Mouse (Mus musculus): Measurements from ENCODE around the gene Ntrk2.
A peak's percentile ranks its signal among the peaks of the same experiment; 100 is the strongest.

Gene Ntrk2

GRCm38 (mm10) chr13:58964701-58965359, 158.5 kb downstream of the Ntrk2 start:
- no peak for DNase-seq (ENCODE audit: low read depth in 2 of 2, low spot score in 2 of 2)

- DNase-seq (ENCODE audit: low read depth in 2 of 2, low spot score in 2 of 2), result no peak
Observed at GRCm38 (mm10) chr13:58965826-58966225, 159.5 kb downstream of the Ntrk2 start.

GRCm38 (mm10) chr13:58966466-58966865, 160.1 kb downstream of the Ntrk2 start:
- no peak for DNase-seq (ENCODE audit: low read depth in 2 of 2, low spot score in 2 of 2)

DNA sequence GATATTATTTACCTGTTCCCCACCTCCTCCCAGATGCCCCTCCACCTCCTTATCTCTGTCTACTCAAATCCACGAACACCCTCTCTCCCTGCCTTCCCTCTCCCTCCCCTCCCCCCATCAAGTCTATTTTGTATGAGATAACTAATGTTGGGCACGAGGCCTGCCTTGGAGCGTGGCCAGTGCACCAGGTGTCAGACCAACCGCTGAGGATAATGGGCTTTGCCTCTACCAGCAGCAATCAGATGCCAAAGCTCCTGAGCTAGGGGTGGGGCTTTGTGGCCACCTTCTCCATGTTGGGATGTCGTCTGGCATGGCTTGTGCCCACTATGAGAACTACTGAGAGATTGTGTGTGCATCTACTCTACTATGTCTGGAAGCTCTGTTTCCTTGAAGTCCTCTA, 161.8 kb downstream of the Ntrk2 start:
- no peak for DNase-seq (ENCODE audit: low read depth in 2 of 2, low spot score in 2 of 2)

GRCm38 (mm10) chr13:58971449-58971903, 165.1 kb downstream of the Ntrk2 start:
- DNase-seq (ENCODE audit: low read depth in 2 of 2, low spot score in 2 of 2), result no peak

- no peak for DNase-seq (ENCODE audit: low read depth in 2 of 2, low spot score in 2 of 2)
Observed at GRCm38 (mm10) chr13:58972511-58972910, 166.1 kb downstream of the Ntrk2 start.

DNA sequence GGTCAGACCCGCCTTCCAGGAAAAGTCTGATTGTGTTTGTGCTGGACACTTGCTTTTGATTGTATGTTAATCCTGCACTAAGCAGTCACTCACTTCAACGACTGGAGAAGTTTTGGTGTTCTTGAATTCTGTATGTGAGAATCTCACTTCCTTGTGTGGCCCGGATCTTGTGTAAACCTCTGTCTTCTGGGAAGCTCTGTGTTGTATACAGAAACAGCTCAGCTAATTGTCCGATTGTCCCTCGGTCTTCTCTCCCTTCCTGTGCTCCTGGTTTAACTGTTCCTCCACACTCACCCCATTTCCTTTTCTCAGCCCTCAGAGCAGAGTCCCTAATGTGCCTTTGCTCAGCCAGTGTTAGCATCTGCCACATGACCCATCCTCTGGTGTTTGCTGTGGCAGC, 190.1 kb downstream of the Ntrk2 start:
- DNase-seq (ENCODE audit: low read depth in 2 of 2, low spot score in 2 of 2), result no peak

DNA sequence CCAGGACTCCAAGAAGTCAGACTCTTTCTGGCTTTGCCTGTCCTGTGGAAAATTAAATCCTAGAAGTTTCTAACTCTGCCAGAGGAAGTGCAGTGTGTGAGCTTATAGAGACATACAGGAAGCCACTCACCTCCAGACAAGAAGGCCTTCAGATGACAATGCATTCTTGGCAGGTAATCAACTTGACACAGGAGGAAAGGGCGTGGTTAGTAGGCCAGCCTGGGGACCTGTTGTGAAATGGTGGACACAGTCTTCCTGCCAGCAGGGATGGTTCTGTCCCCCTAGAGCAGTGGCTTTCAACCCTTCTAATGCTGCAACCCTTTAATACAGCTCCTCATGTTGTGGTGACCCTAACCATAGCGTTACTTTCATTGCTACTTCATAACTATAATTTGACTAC, 191.4 kb downstream of the Ntrk2 start:
- no peak for DNase-seq (ENCODE audit: low read depth in 2 of 2, low spot score in 2 of 2)

DNA sequence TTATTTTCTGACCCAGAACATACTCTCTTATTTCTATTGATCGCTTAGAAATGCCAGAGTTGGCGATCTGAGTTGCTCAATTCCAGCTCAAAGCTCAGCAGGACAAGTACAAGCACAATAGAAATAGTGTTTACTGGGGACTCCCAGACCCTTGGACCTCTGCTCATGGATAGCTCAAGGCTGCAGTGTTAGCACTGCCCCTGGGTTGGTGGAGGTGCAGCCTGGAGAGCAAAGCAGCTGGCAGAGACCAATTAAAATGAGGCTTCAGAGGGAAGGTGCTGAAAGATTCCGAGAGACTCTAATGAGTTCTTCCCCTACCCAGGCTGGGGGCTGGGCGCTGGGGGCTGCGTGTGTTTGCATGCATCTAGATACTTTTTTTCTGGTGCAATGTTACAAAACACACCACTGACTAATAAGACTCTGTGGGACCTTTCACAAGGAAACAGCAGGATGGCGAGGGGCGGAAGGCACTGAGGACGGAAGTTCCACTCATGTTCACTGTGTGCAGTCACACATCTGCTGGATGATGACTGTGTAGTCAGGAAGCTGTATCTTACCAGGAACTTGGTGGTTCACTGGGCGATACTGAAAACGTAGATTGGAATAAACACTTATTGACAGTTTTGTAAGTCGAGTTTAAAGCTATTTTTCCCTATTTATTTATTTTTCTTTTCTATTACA, 193.1 kb downstream of the Ntrk2 start:
- DNase-seq (ENCODE audit: low read depth in 2 of 2, low spot score in 2 of 2), result no peak

- DNase-seq (ENCODE audit: low read depth in 2 of 2, low spot score in 2 of 2), result no peak
Observed at GRCm38 (mm10) chr13:59002943-59003806, 196.8 kb downstream of the Ntrk2 start.

- no peak for DNase-seq (ENCODE audit: low read depth in 2 of 2, low spot score in 2 of 2)
Observed at GRCm38 (mm10) chr13:59003807-59004173, 197.4 kb downstream of the Ntrk2 start.

DNA sequence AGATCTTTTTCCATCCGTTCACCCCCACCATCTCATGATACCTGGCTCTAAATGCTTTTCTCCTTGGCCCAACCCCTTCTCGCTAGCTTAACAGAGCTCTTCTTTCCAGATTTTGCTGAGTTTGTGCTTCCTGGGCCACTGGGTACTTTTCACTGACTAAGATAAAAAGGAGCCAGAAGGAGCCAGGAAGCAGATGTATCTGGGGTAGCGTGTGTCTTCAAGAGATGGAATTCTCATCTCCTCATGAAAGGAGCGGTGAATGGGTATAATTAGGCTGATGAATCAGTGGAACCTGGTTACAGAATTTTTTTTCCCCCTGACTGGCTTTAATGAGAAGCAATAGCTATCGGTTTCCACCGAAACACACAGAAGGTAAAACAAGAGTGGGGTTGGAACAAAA, 198.2 kb downstream of the Ntrk2 start:
- DNase-seq (ENCODE audit: low read depth in 2 of 2, low spot score in 2 of 2), result no peak

- DNase-seq (ENCODE audit: low read depth in 2 of 2, low spot score in 2 of 2), result no peak
Observed at GRCm38 (mm10) chr13:59009855-59010254, 203.5 kb downstream of the Ntrk2 start.

DNA sequence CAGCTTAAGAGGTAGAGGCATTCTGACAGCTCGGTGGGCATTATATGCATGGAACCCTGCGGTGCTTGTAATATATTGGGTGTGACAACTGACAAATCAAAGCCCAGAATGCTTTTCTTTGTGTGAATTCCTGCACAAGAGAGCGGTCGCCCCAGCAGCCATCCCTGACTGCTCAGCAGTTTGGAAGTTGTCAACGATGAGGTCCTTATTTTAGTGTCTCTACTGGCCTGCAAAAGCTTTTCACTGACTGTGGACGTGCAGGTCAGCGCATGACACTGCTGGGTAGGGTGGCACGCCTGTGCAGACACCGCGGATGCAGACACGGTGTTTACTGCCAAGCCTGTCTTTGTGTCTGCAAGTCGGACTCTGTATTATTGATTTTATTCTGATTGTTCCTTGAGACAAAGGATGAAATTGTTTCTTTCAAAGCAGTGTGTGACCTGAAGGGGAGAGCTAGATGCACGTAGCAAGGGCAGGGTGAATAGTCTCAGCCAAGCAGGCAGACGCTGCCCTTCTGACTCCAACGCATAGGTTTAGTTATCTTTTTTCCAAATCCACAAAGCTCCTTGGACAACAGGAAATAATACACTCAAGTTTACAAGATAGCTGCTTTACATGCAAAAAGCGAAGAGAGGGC, 204.6 kb downstream of the Ntrk2 start:
- no peak for DNase-seq (ENCODE audit: low read depth in 2 of 2, low spot score in 2 of 2)

GRCm38 (mm10) chr13:59011530-59011903, 205.1 kb downstream of the Ntrk2 start:
- DNase-seq (ENCODE audit: low read depth in 2 of 2, low spot score in 2 of 2), result peak; percentile 18 to 38

GRCm38 (mm10) chr13:59015360-59015759, 209.0 kb downstream of the Ntrk2 start:
- no peak for DNase-seq (ENCODE audit: low read depth in 2 of 2, low spot score in 2 of 2)

DNA sequence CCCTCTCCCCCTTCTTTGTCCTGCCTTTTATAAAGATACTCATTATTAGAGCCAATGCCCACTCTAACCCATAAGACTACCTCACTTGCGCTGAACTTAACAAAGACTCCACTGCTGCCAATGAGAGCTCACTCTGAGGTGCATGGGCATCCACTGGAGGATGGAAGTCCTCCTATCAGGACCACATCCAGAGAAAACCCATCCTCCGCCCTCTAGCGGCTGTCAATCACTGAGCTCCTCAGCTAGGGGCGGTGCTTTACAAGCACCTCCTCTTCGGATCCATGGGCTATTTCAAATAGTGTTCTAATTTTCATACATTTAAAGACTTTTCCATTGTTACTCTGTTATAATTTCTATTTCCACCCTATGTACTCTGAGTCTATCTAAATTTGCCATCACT, 210.8 kb downstream of the Ntrk2 start:
- DNase-seq (ENCODE audit: low read depth in 2 of 2, low spot score in 2 of 2), result no peak

DNA sequence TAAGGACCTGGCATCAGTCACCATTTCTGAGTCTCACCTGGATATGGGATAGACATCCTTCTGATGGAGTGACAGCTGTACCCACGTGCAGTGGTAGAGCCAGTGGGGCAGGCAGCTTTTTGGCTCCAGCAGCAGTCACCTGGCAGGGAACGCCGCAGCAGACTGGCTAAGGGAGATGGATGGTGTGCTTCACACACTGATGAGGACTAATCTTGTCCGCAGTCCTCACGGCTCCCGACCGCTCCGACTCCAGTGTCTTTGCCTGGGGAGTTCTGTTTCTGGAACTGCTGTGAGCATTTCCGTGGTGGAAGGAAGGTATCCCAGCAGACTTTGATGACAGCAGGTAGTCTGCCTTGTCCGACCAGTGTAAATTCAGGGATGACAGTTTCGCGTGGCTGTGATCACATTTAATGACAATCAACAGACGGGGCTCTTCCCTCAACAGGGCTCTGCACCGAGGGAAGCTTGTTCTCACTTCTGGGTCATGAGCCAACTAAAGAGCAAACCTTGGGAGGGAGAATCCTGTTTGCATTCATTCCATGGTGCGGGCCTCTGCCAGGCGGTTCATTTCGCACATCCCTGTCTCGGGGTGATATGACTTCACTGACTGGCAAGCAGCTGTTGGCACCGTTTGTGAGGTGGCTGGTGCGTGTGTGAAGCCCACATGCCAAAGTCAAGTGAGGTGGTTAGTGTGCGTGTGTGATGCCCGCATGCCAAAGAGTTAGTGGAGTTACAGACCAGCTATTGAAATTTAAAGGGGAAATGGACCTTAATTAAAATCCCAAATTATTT, 216.1 kb downstream of the Ntrk2 start:
- no peak for DNase-seq (ENCODE audit: low read depth in 2 of 2, low spot score in 2 of 2)

DNA sequence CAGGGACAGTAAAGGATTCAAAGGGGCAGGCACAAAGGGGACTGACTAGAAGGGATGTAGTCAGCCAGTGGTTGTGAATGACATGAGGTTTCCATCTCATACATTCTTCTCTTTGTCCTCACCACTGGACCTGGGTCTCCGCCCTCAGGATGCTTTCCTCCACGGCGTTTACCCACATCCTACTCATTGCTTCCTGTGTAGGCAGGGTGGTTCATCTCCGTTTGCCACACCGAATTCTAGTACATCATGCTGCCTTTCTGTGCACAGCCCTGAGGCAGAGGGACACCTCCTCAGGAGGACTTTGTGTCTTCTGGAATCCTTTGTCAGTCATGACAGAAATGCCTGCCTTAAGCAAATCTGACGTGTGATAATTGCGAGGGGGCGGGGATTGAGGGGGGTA, 219.3 kb downstream of the Ntrk2 start:
- peak; percentile 26 to 27 for DNase-seq (ENCODE audit: low read depth in 2 of 2, low spot score in 2 of 2)

DNA sequence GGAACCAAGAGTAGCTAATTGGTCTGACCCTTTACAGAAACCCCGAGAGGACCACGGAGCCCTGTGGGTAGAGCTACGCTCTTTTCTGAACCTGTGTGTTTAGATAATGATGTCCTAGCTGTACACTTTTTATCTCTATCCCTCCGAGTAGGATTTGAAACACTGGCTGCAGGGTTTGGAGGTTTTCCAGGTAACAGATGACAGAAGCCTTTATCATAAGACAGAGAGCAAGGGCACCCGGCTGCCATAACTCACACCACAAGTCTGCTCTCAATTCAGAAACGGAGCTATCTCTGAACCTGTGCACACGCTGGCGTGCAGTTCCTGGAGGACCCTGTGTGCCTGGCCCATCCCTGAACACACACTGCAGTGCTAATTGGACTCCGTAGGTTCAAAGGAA, 221.1 kb downstream of the Ntrk2 start:
- DNase-seq (ENCODE audit: low read depth in 2 of 2, low spot score in 2 of 2), result no peak

- DNase-seq (ENCODE audit: low read depth in 2 of 2, low spot score in 2 of 2), result peak; percentile 7 to 14
Observed at GRCm38 (mm10) chr13:59028546-59028945, 222.2 kb downstream of the Ntrk2 start.
